Mouse (Mus musculus) kidney, embryonic 14.5 days (tissue): ENCODE data around the gene Zfp784. TPM values are rescaled to one million over a fixed set of nuclear protein-coding genes. Genes with fewer than 3 reads are reported as not detected.
"Not testable (repeated sequence)": the region's sequence is repeated elsewhere in the genome, so short reads cannot be mapped to it uniquely, and the experiment has no call there.

Experiments
- ATAC-seq: fragments of 200-750 bp; cut with Nextera tagmentation; 2 replicates; pipeline ENCODE4 v1.8.0; 2017; ENCODE audit warnings: moderate number of reproducible peaks, mild to moderate bottlenecking, moderate TSS enrichment, moderate library complexity; ENCODE audit not compliant: low FRiP score, low TSS enrichment
- H3K27ac ChIP-seq: fragments of 300-500 bp; sonication (generic); 2 replicates; pipeline ENCODE4 v1.5.1; 2014; ENCODE audit warnings: low read depth, mild to moderate bottlenecking, low read length, moderate library complexity, mixed read lengths
- H3K27me3 ChIP-seq: fragments of 300-500 bp; sonication (generic); 2 replicates; pipeline ENCODE4 v1.6.1; 2014; ENCODE audit warnings: mild to moderate bottlenecking, low read length; ENCODE audit not compliant: control insufficient read depth, insufficient read depth
- H3K36me3 ChIP-seq: fragments of 300-500 bp; sonication (generic); 2 replicates; pipeline ENCODE4 v1.6.1; 2014; ENCODE audit warnings: low read length, mixed read lengths; ENCODE audit not compliant: control insufficient read depth, insufficient read depth
- H3K4me1 ChIP-seq: fragments of 300-500 bp; sonication (generic); 2 replicates; pipeline ENCODE4 v1.6.1; 2014; ENCODE audit warnings: low read length, mixed read lengths; ENCODE audit not compliant: control insufficient read depth, insufficient read depth
- H3K4me2 ChIP-seq: fragments of 300-500 bp; sonication (generic); replicated peaks from 2 replicates; pipeline ENCODE4 v1.6.1; 2014; ENCODE audit warnings: low read depth, mild to moderate bottlenecking, low read length
- H3K4me3 ChIP-seq: fragments of 300-500 bp; sonication (generic); 2 replicates; pipeline ENCODE4 v1.5.1; 2014; ENCODE audit warnings: mild to moderate bottlenecking, low read length
- H3K9ac ChIP-seq: fragments of 300-500 bp; sonication (generic); 2 replicates; pipeline ENCODE4 v1.6.1; 2014; ENCODE audit warnings: low read depth, mild to moderate bottlenecking, low read length, moderate library complexity
- H3K9me3 ChIP-seq: fragments of 300-500 bp; sonication (generic); 2 replicates; pipeline ENCODE4 v1.6.1; 2016; ENCODE audit warnings: low read length; ENCODE audit not compliant: control insufficient read depth
- WGBS: fragments of 180-500 bp; shearing (Covaris S2); extraction: QIAGEN DNeasy Blood & Tissue Kit; methylation state at CpG from one replicate; pipeline ENCODE4 v1.1.7; 2014; 5-methylcytosine and 5-hydroxymethylcytosine counted together
- polyA plus RNA-seq: library from polyadenylated mRNA; unstranded; fragments of >200 nt; fragmentation: Nextera tagmentation; extraction: Ambion mirVana; gene quantifications from 2 replicates; pipeline ENCODE4 v1.2.1, GENCODE M21; 2014

Gene Zfp784
- polyA plus RNA-seq, 1 experiment from 2014 or later: 5.0 TPM

DNA sequence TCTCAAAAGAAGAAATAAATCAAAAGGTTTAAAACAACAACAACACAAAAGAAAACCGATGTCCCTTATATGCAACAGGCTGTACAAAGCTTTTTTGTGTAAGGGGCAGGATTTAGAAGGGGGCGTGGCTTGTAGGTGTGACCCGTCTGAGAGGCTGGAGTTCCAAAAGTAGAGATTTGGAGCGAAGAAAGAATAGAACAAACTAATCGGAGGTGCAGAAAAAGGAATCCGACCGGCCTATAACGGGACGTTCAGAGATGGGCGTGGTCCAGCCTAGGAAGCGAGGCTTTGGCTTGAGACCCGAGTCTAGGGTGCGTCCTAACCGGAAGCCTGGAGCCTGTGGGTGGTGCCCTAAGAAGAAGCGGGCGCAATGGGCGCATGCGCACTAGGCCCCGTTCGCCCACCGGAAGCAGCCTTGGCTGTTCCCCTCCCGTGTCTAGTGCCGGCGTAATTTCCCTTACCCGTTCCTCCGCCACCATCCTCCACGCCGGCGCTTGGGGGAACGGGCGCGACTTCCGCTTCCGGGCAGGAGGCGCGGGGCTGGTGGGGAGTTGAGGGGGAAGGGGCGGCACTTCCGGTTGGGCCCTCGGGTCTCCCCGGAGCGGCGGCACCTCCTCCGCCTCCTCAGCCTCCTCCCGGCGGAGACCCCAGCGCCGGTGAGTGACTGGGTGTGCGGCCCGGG is 18.1 kb downstream of the Zfp784 start, which contains the start of the genes Zfp865 and Ccdc106:
Gene Zfp865, plus strand, starts transcription at position 377 of the 682 bp plus-strand sequence.
Gene Ccdc106, plus strand, starts transcription at position 554 of the 682 bp plus-strand sequence.
- Histone ChIP-seq H3K36me3 (peaks cover 34% of the 10 kb centered on the region), H3K27me3 (no peaks in the 10 kb centered on the region), H3K9ac (peak within 1 kb of the TSS; percentile 82), H3K9me3 (no peaks in the 10 kb centered on the region), H3K4me1 (peaks cover 4% of the 10 kb centered on the region; the same call in 1 of the 2 replicates), H3K4me3 (peak within 1 kb of the TSS; percentile 88), H3K4me2 (peak within 1 kb of the TSS; percentile 66), H3K27ac (peak within 1 kb of the TSS; percentile 96)
- peak; percentile 86 for ATAC-seq
- under 1% methylated on average over 47 of the region's 49 CpGs for WGBS

DNA sequence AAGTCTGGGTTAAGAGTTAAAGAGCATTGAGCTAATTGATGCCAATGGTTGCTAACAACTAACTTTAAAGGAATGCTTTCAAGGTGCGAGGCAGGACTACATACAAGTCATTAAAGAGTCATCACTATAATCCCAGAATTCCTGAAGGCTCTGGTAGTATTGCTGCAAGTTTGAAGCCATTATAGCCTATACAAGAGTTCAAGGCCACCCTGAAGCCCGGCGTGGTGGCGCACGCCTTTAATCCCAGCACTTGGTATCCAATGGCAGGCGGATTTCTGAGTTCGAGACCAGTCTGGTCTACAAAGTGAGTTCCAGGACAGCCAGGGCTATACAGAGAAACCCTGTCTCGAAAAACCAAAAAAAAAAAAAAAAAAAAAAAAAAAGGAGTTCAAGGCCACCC is 18.7 kb downstream of the Zfp784 start:
- WGBS: 24% methylated on average over 8 of the region's 8 CpGs

DNA sequence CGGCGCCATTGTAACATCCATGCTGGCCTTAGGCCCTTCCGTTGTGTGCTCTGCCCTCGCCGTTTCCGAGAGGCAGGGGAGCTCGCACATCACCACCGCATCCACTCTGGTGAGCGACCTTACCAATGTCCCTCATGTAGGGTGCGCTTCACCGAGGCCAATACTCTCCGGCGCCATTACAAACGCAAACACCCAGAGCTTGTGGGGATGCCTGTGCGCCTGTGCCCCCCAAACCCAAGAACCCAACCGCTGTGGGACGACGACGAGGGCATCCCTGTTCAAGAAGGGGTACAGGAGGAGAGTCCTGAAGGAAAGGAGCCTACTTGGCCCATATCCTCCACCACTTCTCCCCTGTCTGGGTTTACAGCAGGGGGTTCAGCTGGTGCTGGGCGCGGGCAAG is 20.3 kb downstream of the Zfp784 start:
- Histone ChIP-seq H3K27me3 (no peaks in the 10 kb centered on the region), H3K9me3 (no peaks in the 10 kb centered on the region), H3K36me3 (peaks cover 14% of the 10 kb centered on the region), H3K9ac (no peak overlapping the region), H3K4me3 (no peak overlapping the region), H3K4me2 (no peak overlapping the region), H3K27ac (no peak overlapping the region), H3K4me1 (peaks cover 7% of the 10 kb centered on the region; the same call in 1 of the 2 replicates)
- 97% methylated on average over 21 of the region's 21 CpGs for WGBS
- no peak for ATAC-seq

More for the DNA sequence above, 18.7 kb downstream of the Zfp784 start:
- H3K4me1 ChIP-seq, ATAC-seq, H3K27me3 ChIP-seq, H3K9me3 ChIP-seq: not testable (repeated sequence)
- peaks cover 30% of the 10 kb centered on the region for H3K36me3 ChIP-seq
- peak overlapping the region; percentile 82; the same call in 1 of the 2 replicates for H3K9ac ChIP-seq
- peak overlapping the region; percentile 66 for H3K4me2 ChIP-seq
- peak overlapping the region; percentile 88 for H3K4me3 ChIP-seq
- H3K27ac ChIP-seq: peak overlapping the region; percentile 96

GRCm38 (mm10) chr7:5017352-5017751 is 20.9 kb downstream of the Zfp784 start:
- no peaks in the 10 kb centered on the region for H3K9me3 ChIP-seq
- H3K27me3 ChIP-seq: no peaks in the 10 kb centered on the region
- 94% methylated on average over 16 of the region's 16 CpGs for WGBS
- ATAC-seq: no peak
- no peak overlapping the region for H3K27ac ChIP-seq
- no peak overlapping the region for H3K4me2 ChIP-seq
- peaks cover 7% of the 10 kb centered on the region; the same call in 1 of the 2 replicates for H3K4me1 ChIP-seq
- H3K4me3 ChIP-seq: no peak overlapping the region
- H3K36me3 ChIP-seq: peaks cover 14% of the 10 kb centered on the region
- H3K9ac ChIP-seq: no peak overlapping the region

GRCm38 (mm10) chr7:5016920-5017319 is 21.3 kb downstream of the Zfp784 start:
- ATAC-seq: no peak
- Histone ChIP-seq H3K27ac (no peak overlapping the region), H3K4me3 (no peak overlapping the region), H3K27me3 (no peaks in the 10 kb centered on the region), H3K9me3 (no peaks in the 10 kb centered on the region), H3K4me2 (no peak overlapping the region), H3K36me3 (peaks cover 12% of the 10 kb centered on the region), H3K9ac (no peak overlapping the region), H3K4me1 (peaks cover 7% of the 10 kb centered on the region; the same call in 1 of the 2 replicates)
- WGBS: 92% methylated on average over 2 of the region's 2 CpGs

DNA sequence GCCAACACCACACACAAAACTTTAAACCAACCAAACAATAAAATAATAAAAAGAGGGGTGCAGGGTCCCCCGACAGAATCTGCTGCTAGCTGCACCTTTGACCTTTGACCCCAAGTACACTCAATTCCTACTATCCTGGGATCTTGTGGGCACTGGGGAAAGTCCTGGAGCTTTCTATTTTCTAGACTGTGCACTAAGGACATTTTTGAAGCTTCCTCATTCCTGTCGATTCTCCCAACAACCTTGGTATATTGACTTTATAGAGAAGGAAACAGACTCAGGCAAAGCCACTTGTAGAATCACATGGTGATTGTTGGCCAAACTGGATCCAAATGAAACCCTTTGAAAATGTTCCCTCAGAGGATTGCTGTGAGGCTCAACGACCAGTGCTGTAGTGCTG is 22.2 kb downstream of the Zfp784 start:
- H3K4me2 ChIP-seq: peak overlapping the region; percentile 52
- peaks cover 21% of the 10 kb centered on the region for H3K36me3 ChIP-seq
- H3K27ac ChIP-seq: peak overlapping the region; percentile 99
- peak overlapping the region; percentile 79 for H3K4me3 ChIP-seq
- peak overlapping the region; percentile 70; the same call in 1 of the 2 replicates for H3K9ac ChIP-seq
- H3K4me1 ChIP-seq: peaks cover 3% of the 10 kb centered on the region; the same call in 1 of the 2 replicates
- ATAC-seq: no peak
- H3K27me3 ChIP-seq: no peaks in the 10 kb centered on the region
- no peaks in the 10 kb centered on the region for H3K9me3 ChIP-seq
- WGBS: 53% methylated on average over 3 of the region's 3 CpGs

- WGBS: 2% methylated on average over 44 of the region's 76 CpGs
- Histone ChIP-seq H3K27me3 (no peaks in the 10 kb centered on the region), H3K4me2 (peak within 1 kb of the TSS; percentile 52)
Measured at GRCm38 (mm10) chr7:5015118-5016001, 22.9 kb downstream of the Zfp784 start, which contains the start of gene Gm44973. TSS of gene Gm44973 (plus strand) at chr7:5015496.

DNA sequence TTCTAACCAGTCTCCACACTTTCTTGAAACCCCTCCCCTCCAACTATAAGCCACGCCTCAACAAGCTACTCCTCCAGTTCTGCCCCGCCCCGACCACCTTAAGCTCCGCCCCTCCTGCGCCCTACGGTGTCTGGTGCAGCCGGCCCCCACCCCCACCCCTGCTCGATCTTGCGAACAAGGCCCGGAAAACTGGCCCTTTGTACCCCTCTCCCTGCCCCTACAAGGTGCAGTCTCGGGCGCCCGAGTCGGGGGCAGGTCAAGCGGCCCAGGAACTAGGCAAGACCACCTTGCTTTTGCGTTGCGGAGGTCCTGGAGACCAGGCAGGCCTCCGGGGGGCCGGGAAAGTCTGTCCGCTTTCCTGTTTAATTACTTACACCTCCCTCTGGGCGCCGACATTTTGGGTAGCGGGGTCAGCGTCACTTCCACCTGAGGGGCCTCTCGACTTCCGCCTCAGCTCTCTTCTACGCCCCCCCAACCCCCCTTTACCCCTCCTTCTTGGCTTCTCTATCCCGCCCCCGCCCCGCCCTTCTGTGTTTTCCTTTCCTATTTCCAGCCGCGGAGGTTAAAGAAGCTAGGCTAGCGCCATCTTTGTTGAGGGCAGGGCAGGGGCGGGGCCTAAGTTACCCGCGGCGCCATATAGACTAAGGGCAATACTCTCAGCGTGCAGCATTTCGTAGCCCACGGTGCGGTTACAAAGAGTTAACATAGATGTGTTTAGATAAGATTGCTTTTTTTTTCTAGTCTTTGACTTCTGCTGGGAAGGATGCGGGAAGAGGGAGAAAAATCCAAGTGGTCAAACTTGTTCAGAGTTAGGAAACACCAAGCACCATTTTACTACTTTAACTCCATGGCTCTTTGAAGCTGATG is 23.8 kb downstream of the Zfp784 start, which contains the start of the genes Zfp524 and Fiz1:
Gene Zfp524, plus strand, starts transcription at position 165 of the 867 bp plus-strand sequence.
Gene Fiz1, minus strand, starts transcription at position 447 of the 867 bp plus-strand sequence.
- H3K9me3 ChIP-seq: no peaks in the 10 kb centered on the region
- peak within 1 kb of the TSS; percentile 52 for H3K4me2 ChIP-seq
- WGBS: under 1% methylated on average over 42 of the region's 42 CpGs
- peak within 1 kb of the TSS; percentile 99 for H3K27ac ChIP-seq
- H3K27me3 ChIP-seq: no peaks in the 10 kb centered on the region
- H3K4me1 ChIP-seq: peaks cover 3% of the 10 kb centered on the region; the same call in 1 of the 2 replicates
- peaks cover 36% of the 10 kb centered on the region for H3K36me3 ChIP-seq
- peak; percentile 84 for ATAC-seq
- peak within 1 kb of the TSS; percentile 79 for H3K4me3 ChIP-seq
- H3K9ac ChIP-seq: peak within 1 kb of the TSS; percentile 88

More at GRCm38 (mm10) chr7:5015118-5016001, 22.9 kb downstream of the Zfp784 start, which contains the start of gene Gm44973:
- H3K9ac ChIP-seq: peak within 1 kb of the TSS; percentile 88
- peak; percentile 78 for ATAC-seq
- H3K36me3 ChIP-seq: peaks cover 28% of the 10 kb centered on the region
- H3K27ac ChIP-seq: peak within 1 kb of the TSS; percentile 99
- peaks cover 3% of the 10 kb centered on the region; the same call in 1 of the 2 replicates for H3K4me1 ChIP-seq
- peak within 1 kb of the TSS; percentile 79 for H3K4me3 ChIP-seq
- no peaks in the 10 kb centered on the region for H3K9me3 ChIP-seq
